8 mouse cellular contexts compared by ENCODE assay signal in genomic region chr1:132542762-132543306, GRCm38 (mm10). TPM values are rescaled to one million over a fixed set of nuclear protein-coding genes. Genes with fewer than 3 reads are reported as not detected.
DNase-seq lines count a peak whose midpoint lies in the region; ATAC-seq and TF ChIP-seq lines count a peak whose summit lies in the region.

Gene Cntn2, minus strand, starts transcription at chr1:132543256.

- H3K36me3 ChIP-seq in ES-Bruce4 (ENCODE audit: control insufficient read depth, insufficient read depth, low read length, poor library complexity, severe bottlenecking), result no peaks in the 10 kb centered on the region
- no peaks in the 10 kb centered on the region for H3K36me3 ChIP-seq in forebrain, embryonic 14.5 days (ENCODE audit: control insufficient read depth, insufficient read depth, low read length)
- H3K36me3 ChIP-seq in kidney, adult 2 months (ENCODE audit: control insufficient read depth, insufficient read depth, low read length), result no peaks in the 10 kb centered on the region

- WGBS in forebrain, embryonic 14.5 days, result 1% methylated on average over 29 of the region's 30 CpGs
- 1% methylated on average over 30 of the region's 30 CpGs for WGBS in olfactory bulb, adult 2 months
- 2% methylated on average over 30 of the region's 30 CpGs for WGBS in kidney, adult 2 months

- intact Hi-C loops in left cerebral cortex, adult 2 months (cut with DNase I), result loop anchor here (5.0 kb wide), 1 partner anchor 39 kb away; no protein-coding TSS in a partner anchor

- H3K27me3 ChIP-seq in ES-Bruce4 (ENCODE audit: control insufficient read depth, insufficient read depth, low read length, poor library complexity, severe bottlenecking), result no peaks in the 10 kb centered on the region
- 0 out of 2 replicates have a peak, but pooled peaks cover 12% of the 10 kb centered on the region for H3K27me3 ChIP-seq in forebrain, embryonic 14.5 days (replicated peaks; ENCODE audit: control insufficient read depth, insufficient read depth, low read length)
- 0 out of 2 replicates have a peak, but pooled peaks cover 2% of the 10 kb centered on the region for H3K27me3 ChIP-seq in kidney, adult 2 months (replicated peaks; ENCODE audit: control insufficient read depth, insufficient read depth, low read length)

- no peaks in the 10 kb centered on the region for H3K4me1 ChIP-seq in ES-Bruce4 (ENCODE audit: control insufficient read depth, insufficient read depth, low read length)
- H3K4me1 ChIP-seq in forebrain, embryonic 14.5 days (ENCODE audit: control insufficient read depth, insufficient read depth, low read length), result no peaks in the 10 kb centered on the region; the same call in 1 of the 2 replicates
- H3K4me1 ChIP-seq in olfactory bulb, adult 2 months (ENCODE audit: control insufficient read depth, insufficient read depth, low read length), result peaks cover 18% of the 10 kb centered on the region
- H3K4me1 ChIP-seq in kidney, adult 2 months (ENCODE audit: control insufficient read depth, insufficient read depth, low read length), result no peaks in the 10 kb centered on the region

- H3K4me3 ChIP-seq in ES-Bruce4 (ENCODE audit: low read depth, low read length), result peak within 1 kb of the TSS; percentile 62
- peak within 1 kb of the TSS; percentile 46 for H3K4me3 ChIP-seq in forebrain, embryonic 14.5 days (ENCODE audit: low read depth, low read length)
- peak within 1 kb of the TSS; percentile 85 for H3K4me3 ChIP-seq in left cerebral cortex, adult 2 months
- H3K4me3 ChIP-seq in olfactory bulb, adult 2 months (ENCODE audit: insufficient read depth, low read depth, low read length), result peak within 1 kb of the TSS; percentile 50
- no peak within 1 kb of the TSS for H3K4me3 ChIP-seq in kidney, adult 2 months (ENCODE audit: insufficient read depth, low read depth, low read length)

- ATAC-seq in forebrain, embryonic 14.5 days, result peak; percentile 92
- ATAC-seq in monocyte, adult 5-6 weeks (replicated peaks; ENCODE audit: insufficient number of reproducible peaks, low FRiP score, low TSS enrichment, poor library complexity, severe bottlenecking), result no peak

- TF ChIP-seq POLR2A in ES-Bruce4 (IDR thresholded peaks at IDR 0.05; ENCODE audit: insufficient read depth, low read length), result no peak
- TF ChIP-seq POLR2A in olfactory bulb, adult 2 months (IDR thresholded peaks at IDR 0.05; ENCODE audit: insufficient read depth, low read depth, low read length), result no peak; the same call in 1 of the 2 replicates
- no peak for TF ChIP-seq POLR2A in kidney, adult 2 months (IDR thresholded peaks at IDR 0.05; ENCODE audit: low read depth, low read length)

- H3K9me3 ChIP-seq in ES-Bruce4 (replicated peaks; ENCODE audit: control insufficient read depth, insufficient read depth, low read length, poor library complexity, severe bottlenecking), result no peaks in the 10 kb centered on the region
- H3K9me3 ChIP-seq in forebrain, embryonic 14.5 days (replicated peaks; ENCODE audit: control insufficient read depth, low read length), result no peaks in the 10 kb centered on the region

- DNase-seq in brain, embryonic 18.5 days (ENCODE audit: low read depth, low spot score), result peak; percentile 62
- peak; percentile 85 for DNase-seq in forebrain, embryonic 14.5 days (ENCODE audit: low spot score)
- peak; percentile 75 to 79 for DNase-seq in left cerebral cortex, adult 2 months (ENCODE audit: extremely low spot score in 1 of 2, low spot score in 2 of 2)
- no peak for DNase-seq in spleen, adult 12 weeks (ENCODE audit: low spot score)
- DNase-seq in kidney, adult 2 months, result no peak

- H3K9ac ChIP-seq in ES-Bruce4 (ENCODE audit: low read depth, poor library complexity, severe bottlenecking), result peak within 1 kb of the TSS; percentile 19; the same call in 1 of the 2 replicates
- peak within 1 kb of the TSS; percentile 74 for H3K9ac ChIP-seq in forebrain, embryonic 14.5 days (ENCODE audit: low read length)

- H3K4me2 ChIP-seq in forebrain, embryonic 14.5 days (ENCODE audit: low read length), result peak within 1 kb of the TSS; percentile 69

- no peak for TF ChIP-seq EP300 in ES-Bruce4 (IDR thresholded peaks at IDR 0.05; ENCODE audit: insufficient read depth, low read depth, low read length)

- H3K27ac ChIP-seq in ES-Bruce4 (ENCODE audit: insufficient read depth, low read length), result no peak within 1 kb of the TSS
- peak within 1 kb of the TSS; percentile 78 for H3K27ac ChIP-seq in forebrain, embryonic 14.5 days (ENCODE audit: low read depth, low read length)
- peak within 1 kb of the TSS; percentile 92 for H3K27ac ChIP-seq in left cerebral cortex, adult 2 months
- peak within 1 kb of the TSS; percentile 35 for H3K27ac ChIP-seq in olfactory bulb, adult 2 months (ENCODE audit: insufficient read depth, low read depth, low read length)
- no peak within 1 kb of the TSS for H3K27ac ChIP-seq in kidney, adult 2 months (ENCODE audit: insufficient read depth, low read depth, low read length)

- no peak for TF ChIP-seq CTCF in ES-Bruce4 (IDR thresholded peaks at IDR 0.05; ENCODE audit: low read depth, low read length)
- TF ChIP-seq CTCF in left cerebral cortex, adult 2 months (IDR thresholded peaks at IDR 0.05), result no peak
- no peak for TF ChIP-seq CTCF in olfactory bulb, adult 2 months (IDR thresholded peaks at IDR 0.05; ENCODE audit: insufficient read depth, low read depth, low read length)
- no peak for TF ChIP-seq CTCF in kidney, adult 2 months (conservative IDR thresholded peaks at IDR 0.05; ENCODE audit: insufficient read depth, insufficient read length, low read depth, low read length)

RNA-seq across cellular contexts. Expression of gene Cntn2, which starts in this region (rescaled TPM):
- polyA plus RNA-seq in ES-Bruce4 (2011; ENCODE audit: insufficient read depth, insufficient read length, low read depth, missing spikeins), result 3.0 and 3.1 TPM in 2 replicates
- polyA plus RNA-seq in forebrain, embryonic 14.5 days (2014; fragmentation: Nextera tagmentation; extraction: Ambion mirVana), result 68.0 and 102 TPM in 2 replicates
- total RNA-seq in left cerebral cortex, adult 2 months (2021), result 10 to 100 TPM; 69.6 to 78.8 TPM
- not detected in 2 replicates for polyA plus RNA-seq in olfactory bulb, adult 2 months (2012; ENCODE audit: insufficient read depth, insufficient read length, low replicate concordance, missing spikeins)
- total RNA-seq in monocyte, adult 5-6 weeks (2017), result not detected in 3 replicates
- 0.03 and 0.11 TPM in 2 replicates for polyA plus RNA-seq in kidney, adult 2 months (2012; rRNA removed)

Comparison
In these comparisons a context has a peak if more than half of its experiments do, and no peak if none do; other contexts are left out.
1. RNA of gene Cntn2 (total RNA-seq): 69.6 to 78.8 TPM in left cerebral cortex, adult 2 months; not detected in monocyte, adult 5-6 weeks; every median in the first group is over 10 times any median in the second.
2. H3K27ac ChIP-seq: peak in forebrain, embryonic 14.5 days (single experiment), left cerebral cortex, adult 2 months (single experiment) and olfactory bulb, adult 2 months (single experiment); none in ES-Bruce4 (single experiment) and kidney, adult 2 months (single experiment).
3. DNase-seq: peak in brain, embryonic 18.5 days (single experiment), forebrain, embryonic 14.5 days (single experiment) and left cerebral cortex, adult 2 months (2 of 2); none in spleen, adult 12 weeks (single experiment) and kidney, adult 2 months (single experiment).